Mouse (Mus musculus): ENCODE data around the gene Ethe1. TPM values are rescaled to one million over a fixed set of nuclear protein-coding genes. Genes with fewer than 3 reads are reported as not detected.

Gene Ethe1
- polyA plus RNA-seq, 1 experiment from 2014 or later: 48.4 TPM

GRCm38 (mm10) chr7:24600941-24601597 lies 13.7 kb downstream of the Ethe1 start:
- H3K27ac ChIP-seq: no peak overlapping the region
- H3K4me1 ChIP-seq: peaks cover 2% of the 10 kb centered on the region; the same call in 1 of the 2 replicates
- H3K9ac ChIP-seq: no peak overlapping the region; the same call in 1 of the 2 replicates
- peaks cover 6% of the 10 kb centered on the region for H3K36me3 ChIP-seq
- H3K27me3 ChIP-seq: no peaks in the 10 kb centered on the region
- ATAC-seq (replicated peaks; ENCODE audit: low FRiP score): peak; percentile 91
- H3K9me3 ChIP-seq (replicated peaks): no peaks in the 10 kb centered on the region
- peak overlapping the region; percentile 41 for H3K4me2 ChIP-seq
- 0 out of 2 replicates have a peak overlapping the region, but pooled peaks have one; percentile 6 for H3K4me3 ChIP-seq (replicated peaks)
- 5% methylated on average over 13 of the region's 13 CpGs for WGBS

DNA sequence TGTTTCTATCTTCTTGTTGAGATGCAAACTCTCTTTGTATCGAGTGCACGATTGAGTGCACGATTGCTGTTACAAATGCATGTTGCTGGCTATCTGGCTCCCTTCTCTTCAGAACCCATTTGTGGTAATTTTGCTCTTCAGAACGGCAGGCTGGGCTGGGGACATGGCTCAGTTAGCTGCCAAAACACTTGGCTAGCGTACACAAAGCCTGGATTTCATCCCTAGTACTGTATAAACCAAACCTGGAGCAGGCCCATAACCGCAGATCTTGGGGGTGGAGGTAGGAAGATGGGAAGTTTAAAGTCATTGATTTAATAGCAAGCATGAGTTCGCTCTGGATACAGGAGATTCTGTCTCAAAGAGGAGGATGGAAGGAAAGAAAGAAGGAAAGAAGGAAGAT lies 18.2 kb downstream of the Ethe1 start:
- Histone ChIP-seq H3K36me3 (peaks cover 10% of the 10 kb centered on the region), H3K27me3 (peaks cover 18% of the 10 kb centered on the region), H3K4me1 (peaks cover 8% of the 10 kb centered on the region), H3K9ac (no peak overlapping the region), H3K4me2 (no peak overlapping the region), H3K4me3 (replicated peaks) (no peak overlapping the region), H3K27ac (no peak overlapping the region), H3K9me3 (replicated peaks) (no peaks in the 10 kb centered on the region)
- ATAC-seq (replicated peaks; ENCODE audit: low FRiP score): no peak
- 90% methylated on average over 7 of the region's 7 CpGs for WGBS

GRCm38 (mm10) chr7:24606046-24606445 lies 18.7 kb downstream of the Ethe1 start:
- H3K27me3 ChIP-seq: peaks cover 23% of the 10 kb centered on the region
- no peak for ATAC-seq (replicated peaks; ENCODE audit: low FRiP score)
- WGBS: 83% methylated on average over 7 of the region's 7 CpGs

DNA sequence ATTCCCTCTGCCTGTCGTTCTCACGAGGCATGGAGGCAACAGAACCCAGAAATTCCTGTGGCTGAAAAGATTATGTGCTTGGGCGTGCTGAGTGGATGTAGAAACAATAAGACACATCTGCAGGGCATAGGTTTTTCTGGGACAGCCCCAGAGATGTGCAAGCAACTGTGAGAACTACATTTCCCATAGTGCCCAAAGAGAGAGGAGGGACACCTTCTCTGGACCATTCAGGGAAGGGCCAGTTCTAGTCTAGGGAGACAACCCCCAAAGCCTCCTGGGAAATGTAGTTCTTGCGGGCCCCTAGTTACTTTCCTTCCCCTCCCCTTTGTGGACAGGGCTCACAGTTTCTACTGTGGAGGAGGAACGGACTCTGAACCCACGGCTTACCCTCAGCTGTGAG lies 20.7 kb downstream of the Ethe1 start:
- Histone ChIP-seq H3K27me3 (peaks cover 41% of the 10 kb centered on the region), H3K36me3 (peaks cover 10% of the 10 kb centered on the region), H3K9me3 (replicated peaks) (no peaks in the 10 kb centered on the region), H3K9ac (no peak overlapping the region), H3K4me3 (replicated peaks) (no peak overlapping the region), H3K4me1 (peaks cover 24% of the 10 kb centered on the region), H3K4me2 (no peak overlapping the region), H3K27ac (no peak overlapping the region)
- 55% methylated on average over 6 of the region's 6 CpGs for WGBS
- peak; percentile 64 for ATAC-seq (replicated peaks; ENCODE audit: low FRiP score)

More at GRCm38 (mm10) chr7:24606046-24606445, 18.7 kb downstream of the Ethe1 start:
- Histone ChIP-seq H3K4me3 (replicated peaks) (no peak overlapping the region), H3K4me1 (peaks cover 12% of the 10 kb centered on the region), H3K9me3 (replicated peaks) (no peaks in the 10 kb centered on the region), H3K9ac (no peak overlapping the region), H3K27ac (no peak overlapping the region), H3K4me2 (no peak overlapping the region), H3K36me3 (peaks cover 10% of the 10 kb centered on the region)

DNA sequence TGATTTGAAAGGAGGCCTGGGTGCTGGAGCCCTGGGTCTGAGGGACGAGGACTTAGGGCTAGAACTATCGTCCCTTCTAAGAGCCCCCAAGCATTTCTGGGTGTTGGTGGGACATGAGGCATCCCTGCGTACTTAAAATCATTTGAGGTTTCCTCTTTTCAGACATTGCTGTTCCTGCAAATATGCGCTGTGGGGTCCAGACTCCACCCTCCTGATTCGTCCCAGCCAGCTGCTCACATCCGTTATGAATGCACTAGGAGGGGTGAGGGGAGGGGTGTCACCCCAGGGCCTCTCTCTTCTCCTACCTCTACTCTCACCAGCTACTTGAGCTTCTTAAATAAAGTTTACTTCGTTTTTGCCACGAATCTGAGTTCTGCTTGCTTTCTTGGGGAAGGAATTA lies 21.2 kb downstream of the Ethe1 start:
- no peak for ATAC-seq (replicated peaks; ENCODE audit: low FRiP score)
- no peak overlapping the region for H3K27ac ChIP-seq
- H3K4me1 ChIP-seq: peaks cover 24% of the 10 kb centered on the region
- peaks cover 10% of the 10 kb centered on the region for H3K36me3 ChIP-seq
- WGBS: 76% methylated on average over 8 of the region's 8 CpGs
- H3K9me3 ChIP-seq (replicated peaks): no peaks in the 10 kb centered on the region
- no peak overlapping the region for H3K9ac ChIP-seq
- no peak overlapping the region for H3K4me3 ChIP-seq (replicated peaks)
- no peak overlapping the region for H3K4me2 ChIP-seq
- H3K27me3 ChIP-seq: peaks cover 47% of the 10 kb centered on the region

GRCm38 (mm10) chr7:24610144-24610878 lies 23.0 kb downstream of the Ethe1 start, which contains the start of gene Phldb3:
TSS of gene Phldb3 (plus strand) at chr7:24610763.
- H3K9me3 ChIP-seq (replicated peaks): no peaks in the 10 kb centered on the region
- WGBS: 2% methylated on average over 27 of the region's 27 CpGs
- peak within 1 kb of the TSS; percentile 41 for H3K9ac ChIP-seq
- H3K4me1 ChIP-seq: peaks cover 24% of the 10 kb centered on the region
- H3K4me2 ChIP-seq: peak within 1 kb of the TSS; percentile 92
- peaks cover 48% of the 10 kb centered on the region for H3K27me3 ChIP-seq
- ATAC-seq (replicated peaks; ENCODE audit: low FRiP score): peak; percentile 73
- peak within 1 kb of the TSS; percentile 57 for H3K4me3 ChIP-seq (replicated peaks)
- 0 out of 2 replicates have a peak, but pooled peaks cover 4% of the 10 kb centered on the region for H3K36me3 ChIP-seq
- H3K27ac ChIP-seq: peak within 1 kb of the TSS; percentile 43; the same call in 1 of the 2 replicates

- peak; percentile 71 for ATAC-seq (replicated peaks; ENCODE audit: low FRiP score)
- peak overlapping the region; percentile 57 for H3K4me3 ChIP-seq (replicated peaks)
- H3K4me1 ChIP-seq: peaks cover 24% of the 10 kb centered on the region
- peak overlapping the region; percentile 92 for H3K4me2 ChIP-seq
- whole genome bisulfite sequencing: under 1% methylated on average over 36 of the region's 36 CpGs
- H3K27me3 ChIP-seq: peaks cover 48% of the 10 kb centered on the region
- peak overlapping the region; percentile 41 for H3K9ac ChIP-seq
- H3K9me3 ChIP-seq (replicated peaks): no peaks in the 10 kb centered on the region
- H3K36me3 ChIP-seq: 0 out of 2 replicates have a peak, but pooled peaks cover 4% of the 10 kb centered on the region
- H3K27ac ChIP-seq: peak overlapping the region; percentile 43; the same call in 1 of the 2 replicates
Observed at GRCm38 (mm10) chr7:24610879-24611494, 23.6 kb downstream of the Ethe1 start.

DNA sequence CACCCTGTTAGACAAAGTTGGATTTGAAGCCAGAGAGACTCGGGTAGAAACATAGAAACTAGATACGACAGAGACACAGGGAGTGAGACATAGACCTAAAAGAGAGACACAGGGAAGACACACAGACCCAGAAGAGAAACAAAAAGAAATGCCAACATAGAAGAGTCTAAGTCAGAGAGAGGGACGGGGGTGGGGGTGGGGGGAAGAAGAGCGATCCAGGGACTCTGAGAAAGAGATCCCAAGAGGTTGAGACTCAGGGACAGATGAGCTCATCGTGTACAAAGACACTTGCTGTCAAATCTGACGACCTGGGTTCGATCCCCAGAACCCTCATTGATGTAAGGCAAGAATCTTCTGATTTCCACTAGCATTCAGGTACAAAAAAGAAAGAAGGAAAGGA lies 24.4 kb downstream of the Ethe1 start:
- Histone ChIP-seq H3K27ac (no peak overlapping the region), H3K4me3 (replicated peaks) (peak overlapping the region; percentile 57), H3K9ac (peak overlapping the region; percentile 36; the same call in 1 of the 2 replicates), H3K4me1 (peaks cover 24% of the 10 kb centered on the region), H3K4me2 (peak overlapping the region; percentile 92), H3K36me3 (0 out of 2 replicates have a peak, but pooled peaks cover 4% of the 10 kb centered on the region), H3K27me3 (peaks cover 48% of the 10 kb centered on the region), H3K9me3 (replicated peaks) (no peaks in the 10 kb centered on the region)
- no peak for ATAC-seq (replicated peaks; ENCODE audit: low FRiP score)
- 15% methylated on average over 7 of the region's 7 CpGs for WGBS

DNA sequence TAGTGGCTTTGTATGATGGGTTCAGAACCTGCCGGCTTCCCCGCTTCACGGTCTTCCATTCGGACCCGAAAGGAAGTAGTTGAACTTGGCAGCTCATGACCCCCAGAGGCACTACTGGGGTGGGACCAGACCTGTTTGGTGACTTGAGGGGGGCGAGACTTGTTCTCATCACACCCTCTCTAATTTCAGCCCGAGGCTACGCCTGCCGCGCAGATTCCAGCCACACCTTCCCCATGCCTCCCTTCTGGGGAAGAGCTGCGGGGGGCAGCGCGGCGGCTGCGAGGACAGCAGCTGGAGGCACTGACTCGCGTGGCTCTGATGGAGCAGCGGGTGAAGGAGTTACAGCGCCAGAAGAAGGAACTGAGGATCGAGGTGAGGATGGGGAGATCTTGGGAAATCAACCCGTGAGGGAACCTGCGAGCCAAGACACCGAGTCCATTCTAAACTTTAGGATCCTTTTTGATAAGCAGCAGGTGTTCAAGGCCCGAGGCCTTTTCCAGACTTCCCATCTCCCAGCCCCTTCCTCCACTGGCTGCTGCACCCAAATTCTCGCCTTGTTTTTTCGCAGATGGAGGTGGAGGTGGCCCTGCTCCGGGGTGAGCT lies 25.1 kb downstream of the Ethe1 start:
- Histone ChIP-seq H3K36me3 (0 out of 2 replicates have a peak, but pooled peaks cover 4% of the 10 kb centered on the region), H3K4me1 (peaks cover 24% of the 10 kb centered on the region), H3K9ac (no peak overlapping the region), H3K27ac (no peak overlapping the region), H3K4me2 (peak overlapping the region; percentile 92), H3K27me3 (peaks cover 48% of the 10 kb centered on the region), H3K4me3 (replicated peaks) (peak overlapping the region; percentile 57), H3K9me3 (replicated peaks) (no peaks in the 10 kb centered on the region)
- WGBS: 1% methylated on average over 27 of the region's 27 CpGs
- ATAC-seq (replicated peaks; ENCODE audit: low FRiP score): no peak

DNA sequence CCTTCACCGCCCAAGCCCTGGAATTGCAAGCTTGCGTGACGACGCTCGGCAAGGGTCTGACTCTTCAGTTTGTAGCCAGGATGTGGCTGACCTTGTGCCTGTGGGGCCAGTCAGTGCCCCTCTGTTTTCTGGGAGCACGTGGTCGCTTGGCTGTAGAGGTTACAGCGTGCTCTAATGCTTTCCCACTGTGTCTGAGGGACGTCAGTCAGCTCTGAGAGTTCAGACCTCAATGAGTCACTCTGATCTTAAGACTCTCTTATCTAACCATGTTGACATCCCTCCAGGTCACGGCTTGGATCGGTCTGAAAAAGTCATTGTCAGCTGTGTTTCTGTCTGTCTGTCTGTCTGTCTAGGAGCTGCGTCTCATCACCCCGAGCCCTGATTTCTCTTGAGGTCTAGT lies 27.5 kb downstream of the Ethe1 start:
- Histone ChIP-seq H3K27me3 (peaks cover 38% of the 10 kb centered on the region), H3K27ac (no peak overlapping the region), H3K9ac (no peak overlapping the region), H3K4me3 (replicated peaks) (no peak overlapping the region), H3K4me2 (no peak overlapping the region), H3K4me1 (peaks cover 24% of the 10 kb centered on the region), H3K9me3 (replicated peaks) (no peaks in the 10 kb centered on the region), H3K36me3 (no peaks in the 10 kb centered on the region)
- no peak for ATAC-seq (replicated peaks; ENCODE audit: low FRiP score)
- WGBS: 79% methylated on average over 13 of the region's 13 CpGs

DNA sequence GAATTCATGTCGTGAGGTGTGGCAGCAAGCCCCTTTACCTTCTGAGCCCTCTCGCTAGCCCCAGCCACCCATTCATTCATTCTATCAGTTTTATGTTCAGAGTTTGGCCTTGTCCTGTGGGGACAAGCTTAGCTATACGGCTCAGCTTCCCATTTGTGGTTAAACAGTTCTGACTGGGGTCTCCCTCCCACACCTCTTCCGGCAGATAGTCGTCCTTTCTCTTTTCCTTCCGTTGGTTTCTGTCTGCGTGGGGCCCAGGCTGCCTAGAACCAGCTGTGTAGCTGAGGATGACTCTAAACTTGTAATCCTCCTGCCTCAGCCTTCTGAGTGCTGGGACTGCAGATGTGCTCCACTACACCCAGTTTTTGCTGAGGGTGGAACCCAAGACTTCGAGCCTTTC lies 30.4 kb downstream of the Ethe1 start:
- Histone ChIP-seq H3K36me3 (0 out of 2 replicates have a peak, but pooled peaks cover 7% of the 10 kb centered on the region), H3K27me3 (peaks cover 9% of the 10 kb centered on the region), H3K27ac (no peak overlapping the region), H3K4me3 (replicated peaks) (no peak overlapping the region), H3K9ac (no peak overlapping the region), H3K4me2 (no peak overlapping the region), H3K9me3 (replicated peaks) (no peaks in the 10 kb centered on the region; the same call in 1 of the 2 replicates), H3K4me1 (peaks cover 1% of the 10 kb centered on the region)
- no peak for ATAC-seq (replicated peaks; ENCODE audit: low FRiP score)
- WGBS: 79% methylated on average over 8 of the region's 8 CpGs

All from kidney, embryonic 15.5 days (tissue).